Mouse (Mus musculus): ENCODE data around the gene 4930558K02Rik. TPM values are rescaled to one million over a fixed set of nuclear protein-coding genes. Genes with fewer than 3 reads are reported as not detected.

The 4930558K02Rik gene
- total and polyA plus RNA-seq, 2 experiments from 2014 or later, result not detected

DNA sequence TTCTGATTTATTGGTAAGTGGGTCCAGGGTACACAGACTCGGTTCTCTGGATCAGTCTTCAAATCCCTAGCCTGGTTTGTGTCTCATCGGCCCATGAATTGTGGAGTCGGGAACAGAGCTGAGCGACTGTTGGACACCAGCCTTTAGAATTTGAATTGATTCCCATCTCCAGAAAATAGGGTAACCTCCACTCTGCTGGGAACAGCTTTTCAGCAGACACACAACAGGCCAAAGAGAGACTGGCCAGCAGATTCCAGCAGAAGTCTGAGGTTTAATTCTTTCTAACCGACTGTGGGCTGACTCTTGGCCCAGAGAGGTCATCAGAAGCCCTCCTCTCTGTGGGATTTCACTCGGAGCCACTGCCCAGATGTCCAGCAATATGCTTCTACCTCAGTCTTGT lies 4.0 kb upstream of the 4930558K02Rik start:
- DNase-seq (ENCODE audit: low spot score), result no peak
- no peak for ATAC-seq (ENCODE audit: insufficient read depth, low read depth)
- H3K27ac ChIP-seq (ENCODE audit: low read depth), result no peak overlapping the region

DNA sequence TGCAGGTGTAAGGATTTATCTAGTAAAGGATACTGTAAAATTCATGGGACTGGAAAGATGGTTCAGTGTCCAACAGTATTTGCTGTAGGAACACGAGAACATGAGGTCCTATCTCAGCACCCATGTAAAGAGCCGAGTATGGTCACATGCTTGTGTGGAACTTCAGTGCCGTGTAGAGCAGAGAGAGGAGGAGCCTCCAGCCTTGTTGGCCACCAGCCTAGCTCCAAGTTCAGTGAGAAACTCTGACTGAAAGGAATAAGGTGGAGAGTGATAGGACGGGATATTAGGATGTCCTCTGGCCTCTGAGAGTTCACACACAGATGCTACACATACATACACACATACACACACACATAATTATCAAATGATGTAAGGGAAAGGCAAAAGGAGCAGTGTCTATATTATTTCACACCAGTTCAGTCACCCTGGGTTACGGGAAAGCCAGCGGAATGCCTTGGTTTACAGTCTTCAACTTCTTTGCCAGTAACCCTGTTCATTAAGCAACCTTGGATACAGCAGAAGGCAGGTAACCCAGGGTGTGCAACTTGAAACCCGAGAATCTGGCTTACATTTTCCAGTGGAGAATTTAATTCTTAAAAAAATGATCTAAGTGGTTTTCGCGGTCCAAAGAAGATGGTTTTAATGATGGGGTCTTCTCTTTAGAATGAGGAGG lies 1.3 kb upstream of the 4930558K02Rik start:
- Histone ChIP-seq H3K36me3 (replicated peaks; ENCODE audit: control insufficient read depth, insufficient read depth, low read length) (no peaks in the 10 kb centered on the region), H3K4me1 (ENCODE audit: control insufficient read depth, insufficient read depth) (no peaks in the 10 kb centered on the region), H3K27me3 (ENCODE audit: control insufficient read depth, insufficient read depth, low read length) (no peaks in the 10 kb centered on the region), H3K4me2 (ENCODE audit: low read depth, low read length) (no peak overlapping the region), H3K9me3 (replicated peaks; ENCODE audit: control insufficient read depth, low read length) (no peaks in the 10 kb centered on the region), H3K27ac (ENCODE audit: low read depth) (no peak overlapping the region), H3K4me3 (ENCODE audit: low read depth, low read length) (no peak overlapping the region), H3K9ac (replicated peaks; ENCODE audit: low read depth, low read length) (no peak overlapping the region)
- WGBS, result 72% methylated on average over 9 of the region's 9 CpGs
- TF ChIP-seq CTCF (IDR thresholded peaks at IDR 0.05; ENCODE audit: low read depth) (no peak), EP300 (IDR thresholded peaks at IDR 0.05; ENCODE audit: low read depth) (no peak)
- ATAC-seq (ENCODE audit: insufficient read depth, low read depth) (no peak), DNase-seq (ENCODE audit: low spot score) (no peak)

More for the DNA sequence above, 4.0 kb upstream of the 4930558K02Rik start:
- H3K9ac ChIP-seq (replicated peaks; ENCODE audit: low read depth, low read length), result no peak overlapping the region
- no peak overlapping the region for H3K4me2 ChIP-seq (ENCODE audit: low read depth, low read length)
- H3K9me3 ChIP-seq (replicated peaks; ENCODE audit: control insufficient read depth, low read length), result no peaks in the 10 kb centered on the region
- H3K4me1 ChIP-seq (ENCODE audit: control insufficient read depth, insufficient read depth), result no peaks in the 10 kb centered on the region
- no peak overlapping the region for H3K4me3 ChIP-seq (ENCODE audit: low read depth, low read length)
- no peaks in the 10 kb centered on the region for H3K27me3 ChIP-seq (ENCODE audit: control insufficient read depth, insufficient read depth, low read length)
- H3K36me3 ChIP-seq (replicated peaks; ENCODE audit: control insufficient read depth, insufficient read depth, low read length), result no peaks in the 10 kb centered on the region
- TF ChIP-seq EP300 (IDR thresholded peaks at IDR 0.05; ENCODE audit: low read depth), result no peak
- no peak for TF ChIP-seq CTCF (IDR thresholded peaks at IDR 0.05; ENCODE audit: low read depth)
- 64% methylated on average over 6 of the region's 6 CpGs for WGBS

DNA sequence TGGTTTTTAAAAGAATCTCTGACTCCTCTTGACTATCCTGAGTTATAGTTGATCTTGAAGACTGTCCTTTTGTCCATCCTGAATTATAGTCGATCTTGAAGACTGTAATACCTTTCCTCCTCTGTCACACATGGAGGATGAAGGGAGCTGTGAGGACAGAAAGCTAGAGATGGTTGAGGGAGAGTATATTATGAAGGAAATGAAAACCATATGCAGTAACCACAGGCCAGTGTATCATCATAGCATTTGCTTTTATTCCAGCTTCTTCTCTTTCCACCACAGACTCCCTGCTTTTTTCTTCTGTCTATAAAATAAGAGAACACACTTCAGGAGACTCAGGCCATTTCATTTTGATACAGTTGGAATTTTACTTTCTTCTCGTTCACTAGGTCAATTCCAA lies 610 bp upstream of the 4930558K02Rik start:
- H3K27ac ChIP-seq (ENCODE audit: low read depth), result no peak overlapping the region
- H3K27me3 ChIP-seq (ENCODE audit: control insufficient read depth, insufficient read depth, low read length), result no peaks in the 10 kb centered on the region
- H3K9me3 ChIP-seq (replicated peaks; ENCODE audit: control insufficient read depth, low read length), result no peaks in the 10 kb centered on the region
- ATAC-seq (ENCODE audit: insufficient read depth, low read depth) (no peak), DNase-seq (ENCODE audit: low spot score) (no peak)
- H3K4me3 ChIP-seq (ENCODE audit: low read depth, low read length), result no peak overlapping the region
- H3K36me3 ChIP-seq (replicated peaks; ENCODE audit: control insufficient read depth, insufficient read depth, low read length), result no peaks in the 10 kb centered on the region
- H3K4me2 ChIP-seq (ENCODE audit: low read depth, low read length), result no peak overlapping the region
- 73% methylated on average over 2 of the region's 2 CpGs for WGBS
- H3K9ac ChIP-seq (replicated peaks; ENCODE audit: low read depth, low read length), result no peak overlapping the region
- no peaks in the 10 kb centered on the region for H3K4me1 ChIP-seq (ENCODE audit: control insufficient read depth, insufficient read depth)
- TF ChIP-seq CTCF (IDR thresholded peaks at IDR 0.05; ENCODE audit: low read depth) (no peak), EP300 (IDR thresholded peaks at IDR 0.05; ENCODE audit: low read depth) (no peak)

DNA sequence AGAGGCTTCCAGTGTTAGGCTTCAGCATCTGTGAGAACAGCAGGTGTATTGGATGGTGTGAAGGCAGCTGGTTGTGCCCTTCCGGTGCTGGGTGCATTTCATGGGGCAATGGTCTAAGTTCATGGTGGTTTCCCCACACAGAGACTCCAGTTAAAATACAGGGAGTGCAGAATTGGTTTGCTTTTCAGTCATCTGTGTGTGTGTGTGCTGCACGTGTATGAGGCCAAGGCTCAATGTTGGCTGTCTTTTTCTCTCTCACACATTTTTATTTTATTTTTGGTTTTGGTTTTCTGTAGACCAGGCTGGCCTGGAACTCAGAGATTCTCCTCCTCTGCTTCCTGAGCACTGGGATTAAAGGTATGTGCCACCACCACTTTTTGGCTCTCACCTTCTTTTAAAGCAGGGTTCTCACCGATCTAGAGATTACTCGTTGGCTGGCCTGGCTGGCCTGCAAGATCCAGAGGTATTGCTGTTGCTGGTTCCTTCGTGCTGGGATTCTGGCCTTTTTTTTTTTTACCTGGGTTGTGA lies 1.2 kb downstream of the 4930558K02Rik start:
- no peak for DNase-seq (ENCODE audit: low spot score)
- 81% methylated on average over 5 of the region's 5 CpGs for WGBS
- no peak overlapping the region for H3K9ac ChIP-seq (replicated peaks; ENCODE audit: low read depth, low read length)
- no peak overlapping the region for H3K27ac ChIP-seq (ENCODE audit: low read depth)
- H3K4me3 ChIP-seq (ENCODE audit: low read depth, low read length), result no peak overlapping the region
- H3K4me1 ChIP-seq (ENCODE audit: control insufficient read depth, insufficient read depth), result no peaks in the 10 kb centered on the region
- no peak for TF ChIP-seq EP300 (IDR thresholded peaks at IDR 0.05; ENCODE audit: low read depth)
- TF ChIP-seq CTCF (IDR thresholded peaks at IDR 0.05; ENCODE audit: low read depth), result no peak
- H3K27me3 ChIP-seq (ENCODE audit: control insufficient read depth, insufficient read depth, low read length), result no peaks in the 10 kb centered on the region
- no peak overlapping the region for H3K4me2 ChIP-seq (ENCODE audit: low read depth, low read length)
- no peaks in the 10 kb centered on the region for H3K36me3 ChIP-seq (replicated peaks; ENCODE audit: control insufficient read depth, insufficient read depth, low read length)
- H3K9me3 ChIP-seq (replicated peaks; ENCODE audit: control insufficient read depth, low read length), result no peaks in the 10 kb centered on the region
- no peak for ATAC-seq (ENCODE audit: insufficient read depth, low read depth)

DNA sequence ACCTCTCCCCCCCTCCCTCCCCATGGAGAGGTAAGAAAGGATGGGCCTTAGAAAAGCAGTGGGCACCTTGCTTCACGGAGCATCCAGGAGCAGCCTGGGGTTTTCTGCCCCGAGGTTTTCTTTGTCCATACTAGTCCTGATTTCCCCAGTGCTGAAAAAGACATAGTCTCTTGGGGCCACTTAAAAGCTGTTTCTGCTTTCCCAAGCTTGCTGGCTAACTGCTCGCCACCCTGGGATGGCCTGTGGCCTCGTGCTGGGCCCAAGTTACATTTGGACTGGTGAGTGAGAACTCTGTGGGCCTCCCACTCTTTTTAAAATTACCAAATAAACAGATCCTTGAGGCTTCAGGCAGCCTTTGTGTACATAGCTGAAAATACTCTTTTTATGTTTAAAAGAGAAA lies 2.1 kb downstream of the 4930558K02Rik start:
- Histone ChIP-seq H3K4me1 (ENCODE audit: control insufficient read depth, insufficient read depth) (no peaks in the 10 kb centered on the region), H3K9ac (replicated peaks; ENCODE audit: low read depth, low read length) (no peak overlapping the region), H3K9me3 (replicated peaks; ENCODE audit: control insufficient read depth, low read length) (no peaks in the 10 kb centered on the region), H3K36me3 (replicated peaks; ENCODE audit: control insufficient read depth, insufficient read depth, low read length) (no peaks in the 10 kb centered on the region), H3K27me3 (ENCODE audit: control insufficient read depth, insufficient read depth, low read length) (no peaks in the 10 kb centered on the region), H3K27ac (ENCODE audit: low read depth) (no peak overlapping the region), H3K4me2 (ENCODE audit: low read depth, low read length) (no peak overlapping the region), H3K4me3 (ENCODE audit: low read depth, low read length) (no peak overlapping the region)
- WGBS, result 70% methylated on average over 4 of the region's 4 CpGs
- TF ChIP-seq CTCF (IDR thresholded peaks at IDR 0.05; ENCODE audit: low read depth) (no peak), EP300 (IDR thresholded peaks at IDR 0.05; ENCODE audit: low read depth) (no peak)
- ATAC-seq (ENCODE audit: insufficient read depth, low read depth), result no peak
- DNase-seq (ENCODE audit: low spot score), result no peak

All from heart, postnatal 0 days (tissue).